Mouse (Mus musculus) heart, embryonic 13.5 days (tissue): ENCODE data around the gene A830031A19Rik. TPM values are rescaled to one million over a fixed set of nuclear protein-coding genes. Genes with fewer than 3 reads are reported as not detected.

Source experiments
- ATAC-seq: fragments of 200-750 bp; cut with Nextera tagmentation; 2 replicates; pipeline ENCODE4 v1.8.0; 2017; ENCODE audit warnings: moderate TSS enrichment; ENCODE audit not compliant: insufficient number of reproducible peaks, low FRiP score, low TSS enrichment; ENCODE audit errors: extremely low read depth
- H3K27ac ChIP-seq: fragments of 300-500 bp; sonication (generic); replicated peaks from 2 replicates; pipeline ENCODE4 v1.5.1; 2015; ENCODE audit warnings: moderate library complexity, mild to moderate bottlenecking, inconsistent platforms
- H3K27me3 ChIP-seq: fragments of 300-500 bp; sonication (generic); replicated peaks from 2 replicates; pipeline ENCODE4 v1.6.1; 2015; ENCODE audit warnings: mild to moderate bottlenecking, inconsistent platforms
- H3K36me3 ChIP-seq: fragments of 300-500 bp; sonication (generic); 2 replicates; pipeline ENCODE4 v1.6.1; 2015; ENCODE audit warnings: mild to moderate bottlenecking, inconsistent platforms
- H3K4me1 ChIP-seq: fragments of 300-500 bp; sonication (generic); 2 replicates; pipeline ENCODE4 v1.6.1; 2015; ENCODE audit warnings: inconsistent platforms
- H3K4me2 ChIP-seq: fragments of 300-500 bp; sonication (generic); 2 replicates; pipeline ENCODE4 v1.6.1; 2015; ENCODE audit warnings: inconsistent platforms, mild to moderate bottlenecking, moderate library complexity
- H3K4me3 ChIP-seq: fragments of 300-500 bp; sonication (generic); 2 replicates; pipeline ENCODE4 v1.5.1; 2015; ENCODE audit warnings: moderate library complexity, mild to moderate bottlenecking, inconsistent platforms
- H3K9ac ChIP-seq: fragments of 300-500 bp; sonication (generic); 2 replicates; pipeline ENCODE4 v1.6.1; 2015; ENCODE audit warnings: inconsistent platforms, mild to moderate bottlenecking, moderate library complexity
- H3K9me3 ChIP-seq: fragments of 300-500 bp; sonication (generic); 2 replicates; pipeline ENCODE4 v1.6.1; 2016; ENCODE audit warnings: inconsistent platforms
- WGBS: fragments of 180-500 bp; shearing (Covaris S2); methylation state at CpG from one replicate; pipeline ENCODE4 v1.1.7; 2015; ENCODE audit warnings: mixed read lengths; 5-methylcytosine and 5-hydroxymethylcytosine counted together
- polyA plus RNA-seq: library from polyadenylated mRNA; unstranded; fragments of >200 nt; fragmentation: Nextera tagmentation; extraction: Ambion mirVana; gene quantifications from 2 replicates; pipeline ENCODE4 v1.2.1, GENCODE M21; 2015

Gene A830031A19Rik
- polyA plus RNA-seq, 1 experiment from 2014 or later = not detected

- H3K4me3 ChIP-seq = peak overlapping the region; percentile 68
- WGBS = under 1% methylated on average over 32 of the region's 32 CpGs
- no peaks in the 10 kb centered on the region for H3K9me3 ChIP-seq
- no peaks in the 10 kb centered on the region for H3K36me3 ChIP-seq
- peak overlapping the region; percentile 92 for H3K4me2 ChIP-seq
- no peak for ATAC-seq
- H3K27ac ChIP-seq = peak overlapping the region; percentile 94
- peaks cover 25% of the 10 kb centered on the region for H3K4me1 ChIP-seq
- H3K9ac ChIP-seq = peak overlapping the region; percentile 92
- peaks cover 36% of the 10 kb centered on the region for H3K27me3 ChIP-seq
These were observed 1.3 kb upstream of the A830031A19Rik start for GRCm38 (mm10) chr11:24076127-24076650.

- ATAC-seq = no peak
- peaks cover 41% of the 10 kb centered on the region for H3K27me3 ChIP-seq
- H3K9me3 ChIP-seq = no peaks in the 10 kb centered on the region
- peak overlapping the region; percentile 94 for H3K27ac ChIP-seq
- H3K4me2 ChIP-seq = peak overlapping the region; percentile 92
- H3K4me3 ChIP-seq = peak overlapping the region; percentile 68
- peaks cover 25% of the 10 kb centered on the region for H3K4me1 ChIP-seq
- no peaks in the 10 kb centered on the region for H3K36me3 ChIP-seq
- WGBS = under 1% methylated on average over 17 of the region's 17 CpGs
- peak overlapping the region; percentile 92 for H3K9ac ChIP-seq
These were observed 752 bp upstream of the A830031A19Rik start for GRCm38 (mm10) chr11:24075486-24076126.

- H3K4me2 ChIP-seq = peak overlapping the region; percentile 92
- peaks cover 46% of the 10 kb centered on the region for H3K27me3 ChIP-seq
- H3K4me3 ChIP-seq = peak overlapping the region; percentile 68
- no peak for ATAC-seq
- no peaks in the 10 kb centered on the region for H3K36me3 ChIP-seq
- H3K9me3 ChIP-seq = no peaks in the 10 kb centered on the region
- H3K27ac ChIP-seq = no peak overlapping the region
- H3K4me1 ChIP-seq = peaks cover 19% of the 10 kb centered on the region
- peak overlapping the region; percentile 57; the same call in 1 of the 2 replicates for H3K9ac ChIP-seq
- under 1% methylated on average over 18 of the region's 18 CpGs for WGBS
These were observed 748 bp downstream of the A830031A19Rik start for GRCm38 (mm10) chr11:24074021-24074591.

- no peak overlapping the region for H3K27ac ChIP-seq
- no peaks in the 10 kb centered on the region for H3K9me3 ChIP-seq
- ATAC-seq = no peak
- no peak overlapping the region for H3K4me2 ChIP-seq
- 57% methylated on average over 4 of the region's 4 CpGs for WGBS
- no peaks in the 10 kb centered on the region for H3K36me3 ChIP-seq
- H3K4me3 ChIP-seq = no peak overlapping the region
- peaks cover 44% of the 10 kb centered on the region for H3K27me3 ChIP-seq
- H3K9ac ChIP-seq = no peak overlapping the region
- peaks cover 11% of the 10 kb centered on the region for H3K4me1 ChIP-seq
These were observed 9.5 kb downstream of the A830031A19Rik start for GRCm38 (mm10) chr11:24065313-24065712.

- peaks cover 46% of the 10 kb centered on the region for H3K27me3 ChIP-seq
- WGBS = 67% methylated on average over 6 of the region's 6 CpGs
- no peaks in the 10 kb centered on the region for H3K36me3 ChIP-seq
- no peak overlapping the region for H3K9ac ChIP-seq
- no peak overlapping the region for H3K4me2 ChIP-seq
- H3K9me3 ChIP-seq = no peaks in the 10 kb centered on the region
- ATAC-seq = no peak
- no peak overlapping the region for H3K27ac ChIP-seq
- no peak overlapping the region for H3K4me3 ChIP-seq
- peaks cover 11% of the 10 kb centered on the region for H3K4me1 ChIP-seq
These were observed 10.6 kb downstream of the A830031A19Rik start for GRCm38 (mm10) chr11:24064221-24064620.

GRCm38 (mm10) chr11:24062495-24063096, 12.3 kb downstream of the A830031A19Rik start:
- Histone ChIP-seq H3K27ac (no peak overlapping the region), H3K9ac (no peak overlapping the region), H3K36me3 (no peaks in the 10 kb centered on the region), H3K9me3 (no peaks in the 10 kb centered on the region), H3K27me3 (peaks cover 62% of the 10 kb centered on the region), H3K4me2 (no peak overlapping the region), H3K4me3 (no peak overlapping the region), H3K4me1 (peaks cover 11% of the 10 kb centered on the region)
- ATAC-seq = no peak
- 31% methylated on average over 9 of the region's 9 CpGs for WGBS

GRCm38 (mm10) chr11:24061819-24062218, 13.0 kb downstream of the A830031A19Rik start:
- Histone ChIP-seq H3K9ac (peak overlapping the region; percentile 52; the same call in 1 of the 2 replicates), H3K4me2 (peak overlapping the region; percentile 73), H3K4me3 (peak overlapping the region; percentile 47), H3K9me3 (no peaks in the 10 kb centered on the region), H3K27me3 (peaks cover 63% of the 10 kb centered on the region), H3K4me1 (peaks cover 11% of the 10 kb centered on the region), H3K36me3 (no peaks in the 10 kb centered on the region), H3K27ac (no peak overlapping the region)
- 2% methylated on average over 14 of the region's 14 CpGs for WGBS
- no peak for ATAC-seq

GRCm38 (mm10) chr11:24060428-24060827, 14.4 kb downstream of the A830031A19Rik start:
- Histone ChIP-seq H3K4me3 (peak overlapping the region; percentile 46), H3K9me3 (no peaks in the 10 kb centered on the region), H3K9ac (peak overlapping the region; percentile 48), H3K4me2 (peak overlapping the region; percentile 73), H3K27ac (no peak overlapping the region), H3K36me3 (no peaks in the 10 kb centered on the region), H3K4me1 (peaks cover 11% of the 10 kb centered on the region), H3K27me3 (peaks cover 60% of the 10 kb centered on the region)
- ATAC-seq = no peak
- 10% methylated on average over 5 of the region's 5 CpGs for WGBS

- Histone ChIP-seq H3K9me3 (no peaks in the 10 kb centered on the region), H3K36me3 (no peaks in the 10 kb centered on the region), H3K27ac (no peak overlapping the region), H3K4me3 (no peak overlapping the region), H3K4me2 (no peak overlapping the region), H3K27me3 (peaks cover 59% of the 10 kb centered on the region), H3K9ac (no peak overlapping the region), H3K4me1 (peaks cover 11% of the 10 kb centered on the region)
- no peak for ATAC-seq
- 28% methylated on average over 1 of the region's 1 CpGs for WGBS
These were observed 15.7 kb downstream of the A830031A19Rik start for GRCm38 (mm10) chr11:24059137-24059536.

- Histone ChIP-seq H3K4me1 (peaks cover 3% of the 10 kb centered on the region; the same call in 1 of the 2 replicates), H3K4me3 (no peak overlapping the region), H3K9ac (no peak overlapping the region), H3K36me3 (no peaks in the 10 kb centered on the region), H3K27ac (no peak overlapping the region), H3K9me3 (no peaks in the 10 kb centered on the region), H3K27me3 (peaks cover 21% of the 10 kb centered on the region), H3K4me2 (no peak overlapping the region)
- no peak for ATAC-seq
- 62% methylated on average over 6 of the region's 6 CpGs for WGBS
These were observed 22.0 kb downstream of the A830031A19Rik start for GRCm38 (mm10) chr11:24052882-24053281.

- no peaks in the 10 kb centered on the region for H3K9me3 ChIP-seq
- ATAC-seq = no peak
- peaks cover 3% of the 10 kb centered on the region; the same call in 1 of the 2 replicates for H3K4me1 ChIP-seq
- H3K9ac ChIP-seq = no peak overlapping the region
- WGBS = 74% methylated on average over 11 of the region's 11 CpGs
- peaks cover 20% of the 10 kb centered on the region for H3K27me3 ChIP-seq
- H3K4me3 ChIP-seq = 0 out of 2 replicates have a peak overlapping the region, but pooled peaks have one; percentile 64
- H3K4me2 ChIP-seq = peak overlapping the region; percentile 78; the same call in 1 of the 2 replicates
- no peaks in the 10 kb centered on the region for H3K36me3 ChIP-seq
- no peak overlapping the region for H3K27ac ChIP-seq
These were observed 24.7 kb downstream of the A830031A19Rik start for GRCm38 (mm10) chr11:24050032-24050757.
